Mouse (Mus musculus) frontal cortex, postnatal 14 days (tissue): ENCODE results near the gene Fyttd1.
"Not testable (repeated sequence)": the region's sequence is repeated elsewhere in the genome, so short reads cannot be mapped to it uniquely, and the experiment has no call there.

Source experiments
- DNase-seq, 2 experiments: peaks; one replicate each; pipeline ENCODE4 v3.0.0; 2022; ENCODE audit warnings: low spot score in 2 of 2

The Fyttd1 gene

GRCm38 (mm10) chr16:32878972-32879926, 1.9 kb downstream of the Fyttd1 start:
- no peak for DNase-seq

DNA sequence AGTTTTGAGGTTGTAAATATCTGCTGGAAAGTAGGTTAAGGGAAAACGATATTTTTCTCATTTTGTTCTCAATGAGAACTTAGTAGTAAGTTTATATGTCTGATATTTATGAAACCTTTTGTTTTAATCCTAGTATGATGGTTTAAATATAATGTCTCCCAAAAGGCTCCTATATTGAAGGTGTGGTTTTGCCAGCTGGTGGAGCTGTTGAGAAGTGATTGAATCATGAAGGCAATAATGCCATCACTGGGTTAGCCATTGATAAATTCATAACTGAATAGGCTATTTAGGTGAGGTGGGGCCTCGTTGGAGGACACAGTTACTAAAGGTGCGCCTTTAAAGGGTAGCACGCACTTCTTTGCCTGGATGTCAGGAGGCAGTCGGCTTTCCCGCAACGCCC, 4.2 kb downstream of the Fyttd1 start:
- no peak for DNase-seq

DNA sequence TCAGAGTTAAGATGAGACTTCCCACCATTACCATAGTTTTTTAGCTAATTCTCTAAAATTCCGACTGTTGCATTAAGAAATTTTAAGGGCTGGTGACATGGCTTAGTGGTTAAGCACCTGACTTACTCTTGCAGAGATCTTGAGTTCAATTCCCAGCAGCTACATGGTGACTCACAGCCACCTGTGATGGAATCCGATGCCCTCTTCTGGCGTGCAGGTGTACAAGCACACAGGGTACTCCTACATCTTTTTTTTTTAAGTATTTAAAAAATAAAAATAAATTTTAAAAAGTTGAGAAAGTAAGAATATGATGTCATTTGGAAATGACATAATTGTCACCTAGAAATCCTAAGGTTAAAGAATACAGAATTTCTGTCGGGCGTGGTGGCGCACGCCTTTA, 10.7 kb downstream of the Fyttd1 start:
- DNase-seq = no peak

GRCm38 (mm10) chr16:32889881-32890280, 12.6 kb downstream of the Fyttd1 start:
- no peak for DNase-seq

DNA sequence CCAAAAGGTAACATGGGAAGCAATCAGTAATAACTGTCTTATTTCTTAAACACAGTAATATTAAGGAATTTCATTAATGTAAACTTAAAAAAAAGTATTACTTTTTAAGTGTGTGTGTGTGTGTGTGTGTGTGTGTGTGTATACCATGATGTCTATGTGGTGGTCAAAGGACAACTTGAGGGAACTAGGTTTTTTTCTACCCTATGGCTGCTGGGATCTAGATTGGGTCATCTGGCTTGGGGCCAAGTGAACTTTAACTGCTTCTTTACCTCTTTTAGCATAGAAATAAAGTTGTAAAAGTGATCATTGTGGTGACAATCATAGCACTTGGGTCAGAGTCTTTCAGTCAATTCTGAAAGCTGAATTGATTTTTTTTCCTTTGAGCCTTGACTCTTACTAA, 18.8 kb downstream of the Fyttd1 start:
- no peak for DNase-seq

DNA sequence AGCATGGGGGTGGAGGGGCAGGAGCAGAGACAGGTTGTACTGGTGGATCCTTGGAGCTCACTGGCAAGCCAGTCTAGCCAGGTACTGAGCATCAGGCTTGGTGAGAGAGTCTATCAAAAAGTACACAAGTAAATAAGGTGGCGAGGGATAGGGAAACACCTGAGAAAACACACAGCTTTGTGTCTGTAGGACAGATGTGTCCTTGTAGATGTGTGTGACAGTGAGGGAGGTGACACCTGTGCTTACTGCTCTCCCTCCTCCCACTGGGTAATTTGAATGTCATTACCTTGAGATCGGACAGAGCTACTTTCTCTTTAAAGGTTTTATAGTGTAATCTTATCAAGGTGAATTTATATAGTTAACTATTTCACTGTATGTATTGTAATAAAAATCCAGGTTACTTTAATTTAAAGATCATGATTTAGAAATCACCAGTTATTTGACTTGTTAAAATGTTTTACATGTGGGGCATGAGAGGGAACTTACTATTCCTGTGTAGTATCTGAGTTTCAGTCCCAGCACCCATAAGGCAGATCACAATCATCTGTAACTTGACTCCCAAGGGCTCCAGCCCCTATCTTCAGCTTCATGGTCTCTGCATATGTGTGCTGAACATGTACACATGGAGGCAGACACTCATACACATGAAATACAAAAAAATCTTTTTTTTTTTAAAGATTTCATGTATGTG, 24.2 kb downstream of the Fyttd1 start:
- DNase-seq = no peak

GRCm38 (mm10) chr16:32902051-32902428, 24.7 kb downstream of the Fyttd1 start:
- no peak for DNase-seq

GRCm38 (mm10) chr16:32906186-32906585, 28.9 kb downstream of the Fyttd1 start:
- DNase-seq = no peak

DNA sequence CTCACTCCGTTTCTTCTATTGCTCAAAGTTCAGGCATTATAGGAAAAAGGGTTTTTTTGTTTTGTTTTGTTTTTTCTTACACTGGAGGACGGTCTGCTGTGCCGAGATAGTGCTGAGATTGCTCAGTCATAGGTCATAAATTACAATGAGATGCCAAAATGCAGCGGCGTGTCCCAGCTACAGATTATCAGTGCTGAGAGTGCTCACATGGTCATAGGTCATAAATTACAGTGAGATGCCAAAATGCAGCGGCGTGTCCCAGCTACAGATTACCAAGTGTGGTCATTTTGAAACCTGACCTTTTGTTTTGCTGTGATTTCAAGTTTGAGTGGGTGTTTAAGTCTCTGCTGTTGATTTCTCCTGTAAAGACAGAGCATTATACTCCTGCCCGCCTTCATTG, 29.4 kb downstream of the Fyttd1 start:
- DNase-seq = no peak

- no peak for DNase-seq
These were observed 35.9 kb downstream of the Fyttd1 start for GRCm38 (mm10) chr16:32913212-32913611.

DNA sequence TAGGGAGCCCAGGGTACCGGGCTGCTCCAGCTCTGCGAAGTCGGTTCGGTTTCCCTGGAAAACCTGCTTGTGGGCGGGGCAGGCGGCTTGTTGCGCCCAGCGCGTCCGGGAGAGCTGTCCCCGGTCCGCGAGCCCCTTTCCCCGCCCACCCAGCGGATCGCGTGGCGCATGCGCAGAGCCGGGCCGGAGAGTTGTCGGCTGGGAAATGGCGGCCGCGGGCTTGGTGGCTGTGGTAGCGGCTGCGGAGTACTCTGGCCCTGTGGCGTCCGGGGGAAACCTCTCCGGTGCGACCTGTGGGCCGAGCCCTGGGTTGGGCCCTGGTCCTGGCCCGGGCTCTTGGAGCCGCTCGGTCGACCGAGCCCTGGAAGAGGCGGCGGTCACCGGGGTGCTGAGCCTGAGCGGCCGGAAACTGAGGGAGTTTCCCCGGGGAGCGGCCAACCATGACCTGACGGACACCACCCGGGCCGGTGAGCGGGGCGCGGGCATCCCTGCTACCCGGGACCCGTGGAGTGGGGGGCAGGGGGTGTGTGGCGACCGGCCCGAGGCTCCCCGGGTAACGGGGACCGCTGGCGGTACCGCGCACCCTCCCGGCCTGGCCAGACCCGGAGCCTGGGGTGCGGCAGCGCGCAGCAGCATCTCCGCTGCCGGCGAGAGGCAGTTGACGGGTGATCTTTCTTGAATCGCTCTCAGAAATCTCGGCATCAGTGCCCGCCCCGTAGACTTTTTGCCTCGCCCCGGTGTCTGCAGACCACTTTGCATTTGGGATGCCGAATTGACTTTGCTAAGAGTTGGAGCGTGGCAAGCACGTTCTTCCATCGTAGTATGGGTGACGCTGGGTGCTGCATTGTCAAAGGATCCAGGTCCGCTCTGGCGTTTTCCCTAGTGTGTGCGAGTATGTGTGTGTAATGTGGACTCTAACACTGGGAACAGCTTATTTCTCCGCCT, 36.9 kb downstream of the Fyttd1 start, which contains the start of gene Lrch3:
TSS of gene Lrch3 (plus strand) at position 164 of the 945 bp plus-strand sequence.
- DNase-seq = peak; percentile 81 to 91

GRCm38 (mm10) chr16:32915292-32916068, 38.2 kb downstream of the Fyttd1 start:
- DNase-seq = no peak

DNA sequence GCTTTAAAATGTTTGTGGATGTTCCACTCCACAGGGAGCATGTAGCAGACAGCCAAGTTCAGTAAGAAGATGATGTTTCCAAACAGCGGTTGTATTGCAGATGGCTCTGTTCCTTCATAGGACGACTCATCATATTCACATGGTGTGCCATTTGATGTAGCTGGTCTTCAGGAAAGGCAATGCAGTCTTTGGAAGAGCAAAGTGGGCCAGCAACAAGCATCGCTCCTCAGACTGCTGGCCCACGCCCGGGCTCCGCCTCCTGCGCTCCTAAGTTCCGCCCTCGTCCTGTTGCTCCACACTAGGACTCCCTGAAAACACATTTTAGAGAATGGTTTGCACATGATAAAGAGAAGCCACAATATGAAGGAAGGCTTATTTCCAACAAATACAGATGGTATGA, 49.3 kb downstream of the Fyttd1 start:
- not testable (repeated sequence) for DNase-seq

GRCm38 (mm10) chr16:32927044-32927443, 49.7 kb downstream of the Fyttd1 start:
- no peak for DNase-seq

DNA sequence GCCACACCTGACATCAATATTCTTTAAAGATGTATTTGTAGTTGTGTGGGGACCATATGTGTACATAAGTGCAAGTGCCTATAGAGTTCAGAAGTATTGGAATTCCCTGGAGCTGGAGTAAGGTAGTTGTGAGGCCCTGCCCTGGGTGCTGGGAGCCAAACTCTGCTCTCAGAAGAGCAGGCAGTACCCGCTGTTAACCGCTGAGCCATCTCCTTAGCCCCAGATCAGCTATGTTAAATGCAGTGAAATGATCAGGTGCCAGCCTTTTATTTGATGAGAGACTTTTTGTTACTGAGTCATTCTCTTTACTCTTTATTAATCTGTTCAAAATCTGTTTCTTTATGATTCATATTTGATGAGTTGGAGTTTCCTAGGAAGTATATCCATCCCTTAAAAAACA, 52.6 kb downstream of the Fyttd1 start:
- no peak for DNase-seq

DNA sequence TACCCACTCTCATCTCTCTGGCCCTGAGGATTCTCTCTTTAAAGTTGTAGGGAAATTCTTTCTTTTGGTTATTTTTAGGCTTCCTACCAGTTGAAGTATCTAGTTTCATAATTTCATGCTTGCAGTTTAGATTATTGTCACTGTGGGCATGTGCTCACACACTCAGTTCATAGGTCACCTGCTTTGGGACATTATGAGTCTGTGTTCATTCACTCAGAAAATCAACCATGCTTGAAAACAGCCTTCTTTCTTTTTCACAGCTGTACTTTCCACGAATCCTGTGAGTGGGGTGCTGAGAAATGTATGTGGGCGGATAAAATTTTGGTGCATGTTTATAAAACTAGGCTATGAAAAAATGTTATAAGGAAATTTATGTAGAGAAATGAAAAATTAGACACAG, 57.2 kb downstream of the Fyttd1 start:
- DNase-seq = no peak

GRCm38 (mm10) chr16:32935088-32935487, 57.8 kb downstream of the Fyttd1 start:
- DNase-seq = no peak

GRCm38 (mm10) chr16:32937358-32937757, 60.1 kb downstream of the Fyttd1 start:
- no peak for DNase-seq

- DNase-seq = peak; percentile 22 to 44
These were observed 62.0 kb downstream of the Fyttd1 start for GRCm38 (mm10) chr16:32939301-32939700.

- not testable (repeated sequence) for DNase-seq
These were observed 62.4 kb downstream of the Fyttd1 start for GRCm38 (mm10) chr16:32939716-32940115.

DNA sequence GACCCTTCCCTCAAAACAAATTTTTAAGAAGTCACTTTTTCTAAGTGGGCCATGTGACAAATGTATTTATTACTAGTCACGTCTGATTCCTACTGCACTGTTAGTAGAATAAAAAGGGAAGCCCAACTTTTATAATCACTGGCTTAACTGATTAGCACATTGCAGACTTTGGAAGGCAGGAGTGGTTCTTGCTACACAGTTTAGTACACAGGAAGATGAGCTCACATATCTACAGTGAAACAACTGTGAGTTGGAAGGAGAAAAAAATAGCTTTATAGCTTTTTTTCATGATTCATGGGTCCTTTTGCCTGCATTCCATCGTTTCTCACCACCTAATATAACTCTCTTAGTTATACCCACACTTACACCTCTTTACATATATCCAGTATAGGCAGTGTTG, 63.9 kb downstream of the Fyttd1 start:
- not testable (repeated sequence) for DNase-seq
